Mouse (Mus musculus) liver, postnatal 0 days (tissue): ENCODE measurements around the gene Pard3. TPM values are rescaled to one million over a fixed set of nuclear protein-coding genes. Genes with fewer than 3 reads are reported as not detected.

Experiments used
- ATAC-seq: fragments of 200-750 bp; cut with Nextera tagmentation; 2 replicates; pipeline ENCODE4 v1.8.0; 2017; ENCODE audit warnings: mild to moderate bottlenecking, moderate library complexity
- DNase-seq: peaks from one replicate; pipeline ENCODE4 v3.0.0-alpha.2; 2016
- H3K27ac ChIP-seq: fragments of 300-500 bp; sonication (generic); 2 replicates; pipeline ENCODE4 v1.5.1; 2014; ENCODE audit warnings: antibody characterized with exemption, moderate library complexity, mild to moderate bottlenecking, low read depth
- H3K27me3 ChIP-seq: fragments of 300-500 bp; sonication (generic); 2 replicates; pipeline ENCODE4 v1.6.1; 2014; ENCODE audit warnings: low read length, control low read depth, mixed read lengths; ENCODE audit not compliant: insufficient read depth
- H3K36me3 ChIP-seq: fragments of 300-500 bp; sonication (generic); replicated peaks from 2 replicates; pipeline ENCODE4 v1.6.1; 2014; ENCODE audit warnings: mild to moderate bottlenecking, control low read depth, low read length, moderate library complexity, mixed read lengths; ENCODE audit not compliant: insufficient read depth
- H3K4me1 ChIP-seq: fragments of 300-500 bp; sonication (generic); 2 replicates; pipeline ENCODE4 v1.6.1; 2014; ENCODE audit warnings: antibody characterized with exemption, mild to moderate bottlenecking, control low read depth; ENCODE audit not compliant: insufficient read depth
- H3K4me2 ChIP-seq: fragments of 300-500 bp; sonication (generic); 2 replicates; pipeline ENCODE4 v1.6.1; 2014; ENCODE audit warnings: low read depth, mild to moderate bottlenecking, low read length, moderate library complexity, mixed read lengths
- H3K4me3 ChIP-seq: fragments of 300-500 bp; sonication (generic); 2 replicates; pipeline ENCODE4 v1.5.1; 2014; ENCODE audit warnings: low read depth, low read length
- H3K9ac ChIP-seq: fragments of 300-500 bp; sonication (generic); replicated peaks from 2 replicates; pipeline ENCODE4 v1.6.1; 2014; ENCODE audit warnings: mild to moderate bottlenecking, moderate library complexity
- H3K9me3 ChIP-seq: fragments of 300-500 bp; sonication (generic); 2 replicates; pipeline ENCODE4 v1.6.1; 2016; ENCODE audit warnings: mild to moderate bottlenecking, control low read depth, low read length, mixed read lengths
- CTCF ChIP-seq: sonication (generic); IDR thresholded peaks from 2 replicates; pipeline ENCODE4 v1.5.1; 2016; ENCODE audit warnings: antibody characterized with exemption, low read depth
- EP300 ChIP-seq: IDR thresholded peaks from 2 replicates; pipeline ENCODE4 v1.6.1; 2016; ENCODE audit warnings: antibody characterized with exemption, low read depth, mild to moderate bottlenecking
- WGBS: fragments of 180-500 bp; shearing (Covaris S2); extraction: QIAGEN DNeasy Blood & Tissue Kit; methylation state at CpG from one replicate; pipeline ENCODE4 v1.1.7; 2014; ENCODE audit not compliant: insufficient replicate concordance; 5-methylcytosine and 5-hydroxymethylcytosine counted together
- polyA plus RNA-seq: library from polyadenylated mRNA; unstranded; fragments of >200 nt; fragmentation: Nextera tagmentation; extraction: Ambion mirVana; gene quantifications from 2 replicates; pipeline ENCODE4 v1.2.1, GENCODE M21; 2015

Pard3 gene
- polyA plus RNA-seq, 1 experiment from 2014 or later = 10.2 TPM

GRCm38 (mm10) chr8:127553582-127553981 lies 489.9 kb downstream of the Pard3 start:
- DNase-seq (no peak), ATAC-seq (no peak)
- 56% methylated on average over 5 of the region's 5 CpGs for WGBS
- no peak overlapping the region for H3K4me2 ChIP-seq
- no peaks in the 10 kb centered on the region for H3K4me1 ChIP-seq
- H3K36me3 ChIP-seq = no peaks in the 10 kb centered on the region
- H3K27me3 ChIP-seq = no peaks in the 10 kb centered on the region
- no peaks in the 10 kb centered on the region for H3K9me3 ChIP-seq
- no peak overlapping the region for H3K27ac ChIP-seq
- no peak overlapping the region for H3K4me3 ChIP-seq
- TF ChIP-seq EP300 (no peak), CTCF (no peak)
- H3K9ac ChIP-seq = no peak overlapping the region

DNA sequence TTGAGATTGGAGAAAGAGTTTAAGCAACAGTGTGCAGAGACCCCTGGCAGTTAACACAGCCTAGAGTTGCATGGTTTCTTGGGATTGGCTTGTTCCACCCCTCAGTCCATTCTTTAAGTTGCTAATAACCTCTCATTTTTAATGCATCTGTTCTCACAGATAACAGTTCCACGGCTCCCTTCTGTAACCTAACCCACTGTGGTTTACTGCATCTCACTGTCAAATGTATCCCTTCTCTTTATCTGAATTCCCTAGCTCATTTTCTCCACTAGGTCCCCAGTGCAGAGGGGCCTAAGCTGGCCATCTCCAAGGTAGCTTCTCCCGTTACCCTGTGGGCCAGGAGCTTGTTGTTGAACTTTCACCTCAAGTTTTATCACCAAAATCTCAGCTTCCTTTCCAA lies 492.1 kb downstream of the Pard3 start:
- H3K27ac ChIP-seq = no peak overlapping the region
- H3K27me3 ChIP-seq = no peaks in the 10 kb centered on the region
- H3K9ac ChIP-seq = no peak overlapping the region
- H3K9me3 ChIP-seq = no peaks in the 10 kb centered on the region
- H3K4me2 ChIP-seq = no peak overlapping the region
- H3K4me3 ChIP-seq = no peak overlapping the region
- TF ChIP-seq EP300 (no peak), CTCF (no peak)
- DNase-seq = no peak
- no peaks in the 10 kb centered on the region for H3K36me3 ChIP-seq
- H3K4me1 ChIP-seq = no peaks in the 10 kb centered on the region
- WGBS = 37% methylated on average over 2 of the region's 2 CpGs
- ATAC-seq = no peak

DNA sequence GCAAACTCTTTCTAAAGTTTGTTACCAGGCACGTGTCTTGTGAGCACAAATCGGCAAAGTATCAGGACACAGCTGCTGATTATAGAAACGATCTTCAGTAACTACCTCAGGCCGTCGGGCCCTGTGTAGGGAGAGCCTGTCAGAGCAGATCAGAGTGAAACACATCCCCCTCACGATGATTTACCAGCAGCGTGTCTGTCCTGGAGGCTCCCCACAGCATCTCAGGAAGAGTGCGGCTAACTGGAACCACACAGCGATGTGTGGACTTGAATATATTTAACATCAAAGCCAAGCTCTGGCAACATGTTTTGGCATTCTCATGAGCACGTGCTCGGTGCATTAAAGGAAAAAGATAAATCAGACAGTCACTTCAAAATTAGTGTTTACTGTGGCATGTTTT lies 493.3 kb downstream of the Pard3 start:
- Histone ChIP-seq H3K9ac (no peak overlapping the region), H3K4me3 (no peak overlapping the region), H3K9me3 (no peaks in the 10 kb centered on the region), H3K4me1 (no peaks in the 10 kb centered on the region), H3K36me3 (no peaks in the 10 kb centered on the region), H3K4me2 (no peak overlapping the region), H3K27me3 (no peaks in the 10 kb centered on the region), H3K27ac (no peak overlapping the region)
- no peak for TF ChIP-seq CTCF
- no peak for TF ChIP-seq EP300
- 75% methylated on average over 11 of the region's 11 CpGs for WGBS
- ATAC-seq = no peak
- DNase-seq = no peak

DNA sequence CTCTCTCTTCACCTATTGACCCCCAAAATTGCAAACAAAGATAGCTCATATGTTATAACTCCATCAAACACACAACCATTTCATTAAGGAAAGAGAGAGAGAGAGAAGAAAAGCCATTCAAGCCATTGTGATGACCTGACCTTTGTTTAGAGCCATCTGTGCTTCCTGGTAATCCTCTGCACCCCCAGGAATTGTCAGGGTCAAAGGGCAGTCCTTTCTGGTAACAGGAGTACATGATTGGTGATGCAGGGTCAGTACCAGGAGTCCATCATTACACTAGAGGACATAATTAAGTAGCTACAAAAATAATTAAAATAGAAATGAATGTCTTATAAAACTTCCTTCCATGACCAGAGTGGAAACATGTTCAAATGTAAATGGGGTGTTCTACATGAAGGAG lies 493.9 kb downstream of the Pard3 start:
- DNase-seq (no peak), ATAC-seq (no peak)
- Histone ChIP-seq H3K4me1 (no peaks in the 10 kb centered on the region), H3K36me3 (no peaks in the 10 kb centered on the region), H3K9me3 (no peaks in the 10 kb centered on the region), H3K4me2 (no peak overlapping the region), H3K9ac (no peak overlapping the region), H3K27ac (no peak overlapping the region), H3K27me3 (no peaks in the 10 kb centered on the region), H3K4me3 (no peak overlapping the region)
- TF ChIP-seq EP300 (no peak), CTCF (no peak)

DNA sequence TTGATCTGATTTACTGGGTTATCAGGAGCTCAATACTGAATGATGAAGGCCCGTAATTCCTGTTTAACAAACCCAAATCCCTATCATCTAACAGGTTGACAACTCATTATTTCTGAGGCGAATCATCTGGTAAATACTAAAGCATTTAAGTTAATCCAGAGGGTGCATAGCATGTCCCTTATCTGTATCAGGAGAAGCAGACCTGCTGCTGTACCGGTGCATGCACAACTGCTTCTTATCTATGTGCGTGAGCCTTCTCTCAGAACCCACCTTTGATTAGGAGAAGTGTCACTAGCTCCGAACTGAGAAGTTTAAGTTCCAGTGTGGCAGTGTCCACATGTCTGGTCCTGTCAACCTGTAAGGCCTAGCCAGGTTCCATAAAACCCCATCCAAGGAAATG lies 499.9 kb downstream of the Pard3 start:
- no peak overlapping the region for H3K27ac ChIP-seq
- WGBS = 47% methylated on average over 5 of the region's 5 CpGs
- ATAC-seq (no peak), DNase-seq (no peak)
- no peak overlapping the region for H3K4me3 ChIP-seq
- H3K9ac ChIP-seq = no peak overlapping the region
- TF ChIP-seq CTCF (no peak), EP300 (no peak)
- H3K4me2 ChIP-seq = no peak overlapping the region
- no peaks in the 10 kb centered on the region for H3K4me1 ChIP-seq
- H3K36me3 ChIP-seq = no peaks in the 10 kb centered on the region
- no peaks in the 10 kb centered on the region for H3K27me3 ChIP-seq
- no peaks in the 10 kb centered on the region for H3K9me3 ChIP-seq

DNA sequence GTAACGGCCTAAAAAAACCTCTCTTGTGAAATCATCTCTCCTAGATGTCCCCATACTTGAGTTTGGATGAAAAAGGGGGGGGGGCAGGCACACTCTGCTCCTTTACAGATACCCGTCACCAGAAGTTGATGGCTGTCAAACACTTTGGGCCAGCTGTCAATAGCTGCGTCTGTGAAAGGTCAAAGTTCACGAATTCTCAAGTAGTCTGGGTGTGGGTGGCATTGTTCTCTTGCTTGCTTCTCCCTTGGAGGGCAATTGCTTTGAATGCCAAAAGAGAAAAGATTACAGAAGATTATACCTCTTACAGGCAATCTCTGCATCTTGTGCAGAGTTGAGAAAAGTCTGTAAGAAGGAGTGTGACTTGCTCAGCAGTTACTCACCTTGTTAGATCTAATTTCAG lies 500.7 kb downstream of the Pard3 start:
- Histone ChIP-seq H3K4me1 (no peaks in the 10 kb centered on the region), H3K27me3 (no peaks in the 10 kb centered on the region), H3K4me3 (no peak overlapping the region), H3K36me3 (no peaks in the 10 kb centered on the region), H3K9me3 (no peaks in the 10 kb centered on the region), H3K9ac (no peak overlapping the region), H3K4me2 (no peak overlapping the region), H3K27ac (no peak overlapping the region)
- TF ChIP-seq CTCF = no peak
- no peak for TF ChIP-seq EP300
- no peak for DNase-seq
- no peak for ATAC-seq
- 79% methylated on average over 4 of the region's 4 CpGs for WGBS

DNA sequence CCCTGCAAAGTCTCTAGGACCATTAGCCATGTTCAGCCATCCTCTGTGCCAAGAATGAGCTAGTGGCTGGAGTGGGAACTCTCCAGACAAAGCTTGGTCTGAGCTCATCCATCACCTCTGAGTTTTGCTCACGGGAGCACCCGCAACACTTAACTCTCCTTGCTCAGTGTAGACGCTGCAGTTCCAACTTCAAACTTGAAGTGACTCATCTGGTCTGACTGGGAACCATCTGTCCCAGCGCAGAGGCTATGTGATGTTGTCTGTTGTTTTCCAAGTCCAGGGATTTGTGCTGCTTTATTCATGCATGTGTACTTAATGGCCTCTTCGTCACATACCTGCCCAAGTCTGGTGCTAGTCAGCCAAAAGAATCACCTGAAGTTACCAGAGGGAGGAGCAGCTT lies 505.5 kb downstream of the Pard3 start:
- H3K4me1 ChIP-seq = no peaks in the 10 kb centered on the region
- no peak overlapping the region for H3K4me2 ChIP-seq
- no peak overlapping the region for H3K9ac ChIP-seq
- ATAC-seq (no peak), DNase-seq (no peak)
- no peaks in the 10 kb centered on the region for H3K36me3 ChIP-seq
- no peaks in the 10 kb centered on the region for H3K9me3 ChIP-seq
- TF ChIP-seq EP300 (no peak), CTCF (no peak)
- H3K4me3 ChIP-seq = no peak overlapping the region
- no peak overlapping the region for H3K27ac ChIP-seq
- 87% methylated on average over 5 of the region's 5 CpGs for WGBS
- H3K27me3 ChIP-seq = no peaks in the 10 kb centered on the region
